Mouse (Mus musculus): ENCODE data around the gene Dctd.

DNA sequence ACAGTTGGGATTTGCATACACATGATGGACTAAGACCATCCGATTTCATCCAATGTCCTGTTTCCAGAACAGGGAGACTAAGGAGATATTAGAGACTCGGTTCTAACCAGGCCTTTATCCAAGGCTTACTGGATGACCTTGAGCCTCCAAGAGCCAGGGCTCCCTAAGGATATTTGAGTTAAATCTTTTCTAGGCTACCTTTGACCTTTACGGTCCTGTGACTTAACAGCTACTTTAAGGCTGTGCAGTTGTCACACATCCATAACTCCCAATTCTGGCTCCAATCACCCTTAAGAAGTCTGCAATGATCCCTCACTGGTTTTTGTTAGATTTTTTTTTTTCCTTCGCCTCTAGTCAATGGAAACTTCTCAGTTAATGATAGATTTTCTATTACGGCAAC is 45.3 kb upstream of the Dctd start:
- no peak for TF ChIP-seq POLR2A (IDR thresholded peaks at IDR 0.05; ENCODE audit: insufficient read depth, low read depth, low read length)
- TF ChIP-seq CTCF (IDR thresholded peaks at IDR 0.05; ENCODE audit: insufficient read depth, low read depth, low read length) = no peak

Data from olfactory bulb, adult 2 months (tissue).